Mouse (Mus musculus) naive thymus-derived CD4-positive, alpha-beta T cell, adult 2 months (primary cell): ENCODE results near the gene Mvd.

Experiments used
- DNase-seq: peaks from one replicate; pipeline ENCODE4 v3.0.0-alpha.2; 2011; ENCODE audit warnings: low read depth

Gene Mvd

DNA sequence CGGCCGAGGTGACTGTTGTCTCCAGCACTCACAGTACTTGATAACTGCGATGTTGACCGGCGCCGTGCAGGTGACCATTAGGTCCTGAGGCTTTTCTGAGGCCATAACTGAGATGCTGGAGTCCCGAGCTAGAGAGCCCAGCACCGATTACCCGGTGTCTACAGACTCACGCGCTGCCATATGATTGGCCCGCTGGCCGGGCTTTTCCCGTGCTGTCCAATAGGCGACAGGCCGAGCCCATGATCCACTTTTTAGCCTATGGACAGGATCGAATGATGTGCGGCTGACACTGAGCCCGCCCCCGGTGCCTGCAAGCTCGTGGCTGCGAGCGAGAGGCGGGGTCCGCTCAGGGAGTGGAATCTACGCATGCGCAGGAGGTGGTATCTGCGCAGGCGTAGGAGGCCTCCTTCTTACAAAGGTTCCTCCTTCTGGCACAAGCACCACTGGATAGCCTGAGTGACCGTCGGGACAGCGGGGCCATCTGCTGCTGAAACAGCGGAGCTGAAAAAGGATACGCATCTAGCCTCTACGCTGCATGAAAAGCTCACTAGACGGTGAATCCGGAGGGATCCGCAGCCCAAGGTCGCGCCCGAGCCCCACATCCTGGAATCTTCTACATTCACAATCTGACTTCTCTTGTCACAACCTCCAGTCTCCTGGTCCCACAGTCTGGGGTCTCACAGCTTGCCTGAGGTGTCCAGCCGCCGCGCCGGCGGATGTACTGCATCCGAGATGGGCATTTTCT, at the start of gene Mvd:
Mvd (minus strand) TSS at position 161 of the 745 bp plus-strand sequence.
- DNase-seq, result peak; percentile 99

DNA sequence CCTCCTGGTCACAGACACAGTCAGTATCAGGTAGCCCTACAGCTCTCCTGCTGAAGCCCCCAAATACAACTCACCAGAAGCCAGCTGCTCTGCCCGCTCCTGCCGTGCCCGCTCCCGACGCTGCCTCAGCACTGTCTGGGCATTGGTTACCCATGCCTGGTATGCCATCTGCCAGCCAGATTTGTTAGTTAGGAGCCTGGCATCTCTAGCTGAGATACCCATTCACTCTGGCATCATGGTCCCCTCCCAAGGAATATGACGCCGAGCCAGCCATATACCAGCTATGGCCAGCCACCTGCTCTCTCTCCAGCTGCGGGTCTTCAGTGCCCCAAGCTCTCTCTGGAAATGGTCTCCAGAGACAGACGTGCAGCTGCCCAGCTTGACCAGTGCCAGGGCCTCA, 45.2 kb upstream of the Mvd start:
- DNase-seq, result no peak

DNA sequence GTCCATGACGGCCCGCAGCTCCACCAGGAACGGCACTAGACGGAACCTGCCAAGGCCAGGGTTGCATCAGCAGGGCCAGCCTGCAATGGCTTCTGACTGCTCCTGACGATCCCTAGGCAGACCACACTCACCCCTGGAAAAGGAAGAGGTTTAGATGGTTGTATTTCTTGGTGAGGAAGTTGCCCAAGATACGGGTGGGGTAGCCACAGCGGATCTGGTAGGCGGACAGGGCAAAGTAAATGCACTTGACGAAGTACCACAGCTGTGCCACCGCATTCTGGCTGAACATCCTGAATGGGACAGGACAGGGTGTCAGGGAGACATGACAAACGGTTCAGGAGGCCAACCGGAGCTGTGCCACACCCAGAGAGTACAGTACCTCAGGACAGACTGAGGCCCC, 41.6 kb upstream of the Mvd start:
- no peak for DNase-seq

DNA sequence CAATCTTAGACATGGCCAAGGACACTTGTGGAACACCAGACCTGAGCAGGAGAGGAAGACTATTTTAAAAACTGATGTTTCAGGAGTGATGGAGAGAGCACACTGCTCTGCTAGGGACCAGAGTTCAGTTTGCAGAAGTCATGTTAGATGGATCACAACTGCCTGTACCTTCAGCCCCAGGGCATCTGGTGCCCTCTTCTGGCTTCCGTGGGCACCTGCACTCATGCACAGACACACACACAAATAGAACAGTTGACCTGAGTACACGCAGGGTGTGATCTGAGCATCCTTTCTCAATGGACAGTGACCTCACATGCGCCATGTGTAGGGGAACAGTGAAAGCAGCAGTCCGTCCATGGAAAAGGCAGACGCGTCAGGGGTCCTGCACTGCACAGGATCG, 40.7 kb upstream of the Mvd start:
- DNase-seq, result no peak

DNA sequence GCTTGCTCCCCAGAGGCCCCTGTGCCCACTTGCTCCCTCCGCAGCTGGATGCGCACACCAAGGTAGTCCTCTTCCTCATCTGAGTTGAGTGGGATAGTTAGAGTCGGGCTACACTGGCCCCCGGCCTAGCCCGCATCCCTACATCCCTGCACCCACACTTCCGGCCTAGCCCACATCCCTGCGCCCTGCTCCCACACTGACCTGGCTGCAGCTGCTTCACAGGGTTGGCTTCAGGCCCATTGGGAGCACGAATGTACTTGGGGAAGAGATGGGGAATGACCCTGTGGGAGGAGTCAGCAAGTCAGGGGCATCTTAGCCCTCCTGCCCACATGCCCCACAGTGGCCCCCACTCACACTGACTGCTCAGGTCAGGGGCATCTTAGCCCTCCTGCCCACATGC, 39.2 kb upstream of the Mvd start:
- no peak for DNase-seq

DNA sequence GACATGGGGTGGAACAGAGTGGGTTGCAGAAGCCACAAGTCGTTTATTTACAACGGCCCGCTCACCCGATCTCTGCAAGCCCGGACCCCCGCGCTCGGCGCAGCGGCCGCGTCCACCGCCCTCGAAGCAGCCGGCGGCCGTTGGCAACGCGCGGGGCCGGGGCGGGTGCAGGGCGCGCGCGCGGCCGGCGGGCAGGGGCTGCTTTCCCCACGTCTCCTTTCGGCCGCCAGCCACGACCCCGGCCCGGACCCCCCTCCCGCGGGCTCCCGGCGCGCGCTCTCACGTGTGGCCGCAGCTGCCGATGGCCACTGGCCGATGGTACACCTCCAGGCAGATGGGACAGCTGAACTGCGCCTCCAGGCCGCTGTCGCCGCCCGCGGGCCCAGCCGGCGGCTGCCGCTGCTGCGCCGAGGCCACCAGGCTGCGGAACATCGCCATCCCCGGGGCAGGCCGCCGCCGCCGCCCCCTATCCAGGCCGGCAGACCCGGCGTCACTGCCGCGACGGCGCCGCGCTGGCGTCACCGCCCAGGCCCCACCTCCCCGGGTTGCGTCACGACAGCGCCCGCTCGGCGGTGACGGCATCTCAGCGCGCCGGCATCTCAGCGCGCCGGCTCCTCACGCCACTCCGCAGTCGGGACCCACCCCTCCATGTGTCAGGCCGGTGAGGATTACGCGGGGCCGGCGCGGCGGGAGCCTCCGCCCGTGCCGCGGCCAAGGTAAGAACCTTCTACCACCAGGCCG, 32.5 kb upstream of the Mvd start, which contains the start of the genes Rnf166 and Ctu2:
Rnf166 (minus strand) TSS at position 485 of the 741 bp plus-strand sequence.
Ctu2 (plus strand) TSS at position 564 of the 741 bp plus-strand sequence.
- DNase-seq, result peak; percentile 95

DNA sequence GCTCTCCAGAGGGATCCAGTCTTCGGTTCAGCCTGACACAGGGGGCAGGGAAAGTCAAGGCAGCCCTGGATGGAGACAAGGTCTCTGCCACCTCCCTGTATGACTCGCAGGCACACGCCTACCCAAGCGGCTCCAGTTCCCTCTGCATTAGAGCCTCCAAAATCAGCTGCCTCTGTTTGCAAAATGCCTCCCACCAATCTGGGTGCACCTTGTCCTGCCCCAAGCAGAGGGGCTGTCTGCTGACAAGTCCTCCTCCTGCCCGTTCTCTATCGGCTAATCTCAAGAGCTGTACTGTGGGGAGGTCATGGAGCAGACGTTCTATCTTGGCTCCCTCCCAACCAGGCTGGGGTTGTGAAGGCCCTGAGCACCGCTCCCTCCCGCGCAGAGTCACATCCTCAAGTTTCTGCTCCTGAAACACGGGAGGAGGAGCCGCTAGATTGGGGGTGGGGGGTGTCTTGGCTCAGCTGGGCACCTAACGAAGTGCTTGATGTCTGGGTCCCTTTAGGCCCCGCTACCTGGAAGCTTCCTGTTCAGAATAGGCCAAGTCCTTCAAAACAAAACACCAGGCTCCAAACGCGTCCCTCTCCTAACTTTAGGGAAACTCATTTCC, 31.8 kb upstream of the Mvd start:
- peak; percentile 60 for DNase-seq

DNA sequence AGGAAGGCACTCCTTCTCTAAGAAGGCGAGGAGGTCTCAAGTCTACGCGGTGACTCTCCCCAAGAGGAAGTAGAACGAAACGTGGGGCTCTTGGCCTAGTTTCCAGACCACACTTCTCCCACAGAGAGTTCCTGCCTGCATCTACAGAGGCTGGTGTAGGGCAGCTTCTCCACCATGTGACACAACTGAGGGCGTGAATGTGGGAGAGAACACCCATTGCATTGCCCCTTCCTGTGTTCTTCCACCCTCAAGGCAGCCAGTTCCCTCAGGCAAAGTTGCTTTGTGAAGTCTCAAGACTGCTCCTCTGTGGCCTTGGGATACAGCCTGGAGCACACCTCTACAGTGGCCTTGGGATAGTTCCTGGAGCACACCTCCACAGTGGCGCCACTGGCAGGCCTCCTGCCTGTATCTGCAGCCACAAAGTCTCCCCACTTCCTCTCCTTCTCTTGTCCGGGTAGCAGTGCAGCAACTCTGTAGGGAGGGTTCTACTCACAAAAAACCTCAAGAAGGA, 30.7 kb upstream of the Mvd start:
- DNase-seq, result peak; percentile 69

DNA sequence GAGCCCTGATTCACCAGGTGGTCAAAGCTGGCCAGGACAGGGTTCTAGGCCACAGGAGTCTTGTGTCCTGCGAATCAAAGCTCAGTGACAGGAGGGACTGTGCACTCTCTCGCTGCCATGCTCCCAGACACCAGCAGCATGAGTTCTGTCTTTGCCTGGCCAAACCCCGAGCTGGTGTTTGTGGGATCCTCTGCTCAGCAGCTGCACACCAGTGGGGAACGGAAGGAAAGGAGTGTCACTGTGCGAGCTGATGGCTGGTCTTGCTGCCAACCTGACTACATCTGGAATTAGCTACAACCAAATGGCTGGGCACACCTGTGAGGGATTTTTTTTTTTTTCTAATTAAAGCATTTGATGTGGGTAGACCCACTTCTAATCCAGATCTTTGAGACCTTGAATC, 27.5 kb upstream of the Mvd start:
- DNase-seq, result peak; percentile 39

DNA sequence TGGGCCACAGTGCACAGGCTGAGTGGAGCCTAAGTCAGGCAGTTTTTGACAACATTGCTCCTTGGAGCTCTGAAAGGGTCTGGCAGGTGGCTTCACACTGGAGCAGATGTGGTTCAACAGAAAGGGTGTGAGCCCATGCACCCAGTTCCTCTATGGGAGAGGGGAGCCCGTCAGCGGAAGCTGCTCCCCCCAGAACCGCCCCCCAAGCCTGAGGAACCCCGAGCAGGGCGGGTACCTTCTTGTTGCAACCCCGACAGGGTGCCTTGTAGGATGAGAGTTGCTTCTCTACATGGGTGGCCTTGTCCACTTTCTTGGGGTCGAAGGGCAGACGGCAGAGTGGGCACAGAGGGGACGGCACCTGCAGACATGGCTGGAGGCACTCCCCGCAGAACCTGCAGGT, 26.7 kb upstream of the Mvd start:
- no peak for DNase-seq

DNA sequence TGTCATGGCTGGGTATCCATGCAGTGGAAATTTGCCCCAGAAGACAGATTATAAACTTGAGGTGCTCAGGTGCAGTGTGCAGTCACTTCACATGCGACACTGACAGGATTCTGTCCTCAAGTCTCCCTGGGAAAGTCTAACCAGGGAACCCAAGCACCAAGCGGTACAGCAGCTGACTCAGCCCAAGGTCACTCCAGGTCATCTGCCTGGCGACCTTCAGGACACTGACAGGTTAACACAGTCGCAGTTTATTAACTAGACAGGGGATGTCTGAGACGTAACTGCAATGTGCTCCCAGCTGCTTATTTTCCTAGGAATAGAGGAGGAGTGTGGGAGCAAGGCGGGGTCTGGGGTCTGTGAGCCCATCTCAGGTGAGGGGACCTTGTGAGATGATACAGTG, 26.2 kb upstream of the Mvd start:
- no peak for DNase-seq

DNA sequence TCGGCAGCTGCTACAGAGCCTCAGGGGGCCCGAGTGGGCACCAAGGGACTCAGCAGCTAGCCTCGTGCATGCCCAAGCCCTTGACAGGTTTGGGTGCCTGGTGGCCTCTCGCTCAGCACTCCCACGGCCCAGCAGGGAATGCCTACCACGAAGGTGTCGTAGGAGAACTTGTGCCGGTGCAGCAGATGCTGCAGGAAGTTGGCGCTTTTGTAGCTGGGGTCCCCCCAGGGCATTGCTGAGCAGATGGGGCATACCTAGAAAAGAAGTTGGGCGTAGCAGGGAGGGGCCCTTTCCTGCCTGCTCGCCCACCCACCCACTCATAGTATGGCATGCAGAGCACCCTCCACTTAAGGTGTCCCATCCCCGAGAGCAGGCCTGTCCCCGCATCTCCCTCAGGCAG, 24.6 kb upstream of the Mvd start:
- DNase-seq, result no peak

DNA sequence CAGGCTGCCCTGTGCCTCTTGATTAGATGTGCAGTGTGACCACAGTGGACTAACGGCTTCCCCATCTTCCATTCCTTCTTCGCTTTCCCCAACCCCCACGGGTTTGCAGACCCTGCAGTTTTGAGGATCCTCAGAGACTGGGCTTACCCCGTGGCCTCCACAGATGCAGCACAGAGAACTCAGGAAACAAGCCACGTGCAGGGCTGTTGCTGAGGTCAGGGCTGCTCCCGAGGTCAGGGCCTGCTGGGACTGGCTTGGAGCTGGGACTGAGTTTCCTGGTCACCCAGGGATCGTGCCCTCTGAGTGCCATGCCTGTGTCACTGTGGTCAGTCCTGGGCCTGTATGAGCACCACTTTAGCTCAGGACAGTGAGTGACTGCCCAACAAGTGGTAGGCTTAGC, 21.8 kb upstream of the Mvd start:
- DNase-seq, result no peak

DNA sequence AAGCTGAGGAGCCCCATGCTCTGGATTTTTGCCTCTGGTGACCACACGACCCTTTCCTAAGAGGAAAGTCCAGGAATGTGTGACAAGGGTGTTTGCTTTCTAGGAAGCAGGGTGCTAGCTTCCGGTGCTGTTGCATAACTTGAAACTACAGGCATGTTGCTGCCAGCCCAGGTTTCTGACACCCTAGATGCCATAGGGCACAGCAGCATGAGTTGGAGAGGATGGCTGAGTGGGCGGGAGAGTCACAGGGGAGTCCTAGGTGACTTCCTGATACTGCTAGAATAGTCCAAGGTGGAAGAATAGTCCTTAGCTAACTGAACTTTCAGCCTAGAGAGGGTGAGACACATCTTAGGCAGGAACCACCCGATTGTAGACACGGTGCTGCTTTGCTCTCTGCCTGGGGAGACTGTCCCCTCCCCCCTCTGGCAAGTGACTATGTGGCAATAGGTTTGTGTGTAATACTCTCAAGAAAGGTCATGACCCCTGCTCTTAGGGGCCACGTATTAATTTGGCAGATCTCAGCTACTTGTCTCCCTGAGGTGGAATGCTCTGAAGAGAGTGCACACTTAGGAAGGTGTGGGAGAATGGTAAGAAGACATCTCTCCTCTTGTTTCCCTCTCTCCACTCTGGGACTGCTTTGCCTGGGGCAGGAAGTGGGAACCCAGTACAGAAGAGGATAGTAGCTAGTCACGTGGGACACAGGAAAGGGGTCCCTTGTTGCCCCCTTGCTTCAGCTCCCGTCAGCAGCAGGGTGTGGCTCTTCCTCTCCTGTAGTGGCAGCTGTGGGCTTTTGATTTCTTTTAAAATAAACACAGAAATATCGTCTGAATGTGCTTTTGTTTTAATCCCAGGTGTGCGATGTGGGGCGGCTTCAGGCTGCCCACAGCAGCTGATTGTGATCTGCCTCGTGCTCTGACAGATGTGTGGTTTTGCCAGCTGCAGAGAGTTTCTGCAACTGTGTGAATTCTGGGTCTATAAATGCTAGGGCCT, 20.7 kb upstream of the Mvd start:
- DNase-seq, result peak; percentile 64

DNA sequence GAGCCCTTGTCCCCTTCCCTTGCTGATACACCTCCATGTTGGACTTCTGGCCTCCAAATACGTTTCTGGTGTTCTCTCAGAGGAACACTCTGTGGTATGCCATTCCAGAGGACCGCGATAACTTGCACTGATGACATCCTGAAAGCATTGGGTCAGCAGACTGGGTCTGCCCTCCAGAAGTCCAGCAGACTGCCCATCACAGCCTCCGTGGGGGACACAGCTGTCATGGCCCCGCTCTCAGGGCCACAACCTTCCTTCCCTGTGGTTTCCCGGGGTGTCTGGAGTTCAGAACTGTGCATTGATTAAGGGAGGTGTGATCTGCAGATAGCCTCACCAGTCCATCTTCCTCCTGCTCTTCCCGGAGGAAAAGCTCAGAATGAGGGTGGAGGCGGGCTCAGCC, 19.3 kb upstream of the Mvd start:
- no peak for DNase-seq

DNA sequence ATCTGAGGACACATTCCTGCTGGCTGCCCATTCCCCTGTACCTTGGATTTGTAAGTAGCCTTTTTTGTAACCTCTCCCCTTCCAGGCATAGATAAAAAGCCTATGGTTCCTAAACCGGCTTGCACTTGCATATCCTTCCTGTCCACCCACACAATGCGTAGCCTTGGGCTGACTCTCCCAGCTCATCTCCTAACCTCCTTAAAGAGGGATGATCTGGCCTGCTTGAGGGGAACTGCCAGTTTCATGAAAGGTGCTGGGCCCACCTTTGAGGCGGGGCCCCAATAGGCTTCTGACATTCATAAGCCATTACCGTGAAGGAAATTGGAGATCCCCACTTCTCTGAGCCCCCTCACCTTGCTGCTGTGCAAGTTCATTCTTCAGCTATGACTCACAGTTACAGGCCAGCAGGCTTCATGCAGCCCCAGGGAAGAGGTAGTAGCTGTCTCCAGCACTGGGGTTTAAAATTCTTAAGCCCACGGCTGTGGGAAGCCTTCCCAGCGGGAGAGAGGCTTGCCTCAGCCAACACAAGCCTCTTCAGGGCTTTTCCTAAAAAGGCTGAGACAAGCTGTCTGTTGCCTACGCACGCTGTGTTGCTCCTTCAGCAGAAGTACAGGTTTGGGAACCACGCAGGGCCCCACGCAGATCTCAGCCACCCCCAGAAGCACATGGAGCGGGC, 18.4 kb upstream of the Mvd start:
- peak; percentile 33 for DNase-seq

DNA sequence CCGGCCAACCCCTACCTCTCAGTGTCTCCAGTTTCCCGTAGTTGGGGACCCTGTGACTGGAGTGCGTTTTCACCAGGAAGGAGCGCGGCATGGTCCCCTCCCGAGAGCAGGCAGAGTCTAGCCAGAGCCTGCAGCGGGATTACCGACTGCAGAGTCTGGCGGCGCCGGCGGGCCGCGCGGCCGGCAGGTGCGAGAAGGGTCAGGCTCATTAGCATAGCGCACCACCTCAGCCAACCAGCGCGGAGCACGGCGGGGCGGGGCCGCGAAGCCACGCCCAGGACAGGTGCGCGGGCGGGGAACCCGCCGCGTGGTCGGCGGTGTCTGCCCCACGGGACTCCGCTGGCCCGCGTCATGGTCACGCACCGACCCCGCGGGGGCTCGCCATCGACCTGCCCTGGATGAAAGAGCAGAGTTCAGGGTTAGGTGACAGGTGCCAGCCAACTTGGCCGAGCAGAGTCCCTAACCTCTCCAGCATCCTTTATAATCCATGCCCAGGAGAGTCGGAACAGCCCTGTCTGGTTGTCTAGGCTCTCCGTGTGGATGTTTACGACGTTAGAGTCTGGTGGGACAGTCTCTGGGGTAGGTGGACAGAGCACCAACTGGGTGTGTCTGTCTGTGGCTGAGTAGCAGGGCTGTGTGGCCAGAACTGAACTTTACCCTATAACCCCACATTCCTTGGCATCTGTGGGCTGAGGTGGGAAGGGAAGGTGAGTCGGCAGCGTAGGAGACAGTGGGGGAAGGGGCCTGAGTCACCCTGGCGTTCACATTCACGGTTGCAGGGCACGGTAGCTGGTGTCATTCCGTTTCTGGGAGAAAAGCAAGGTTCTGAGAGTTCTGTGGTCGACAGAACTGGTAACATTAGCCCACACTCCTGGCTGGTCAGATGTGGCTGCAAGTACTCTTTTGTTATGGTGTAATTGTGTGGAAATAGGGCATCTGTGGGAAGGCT, 17.6 kb upstream of the Mvd start, which contains the start of gene Snai3:
Snai3 (minus strand) TSS at position 210 of the 949 bp plus-strand sequence.
- DNase-seq, result peak; percentile 70

DNA sequence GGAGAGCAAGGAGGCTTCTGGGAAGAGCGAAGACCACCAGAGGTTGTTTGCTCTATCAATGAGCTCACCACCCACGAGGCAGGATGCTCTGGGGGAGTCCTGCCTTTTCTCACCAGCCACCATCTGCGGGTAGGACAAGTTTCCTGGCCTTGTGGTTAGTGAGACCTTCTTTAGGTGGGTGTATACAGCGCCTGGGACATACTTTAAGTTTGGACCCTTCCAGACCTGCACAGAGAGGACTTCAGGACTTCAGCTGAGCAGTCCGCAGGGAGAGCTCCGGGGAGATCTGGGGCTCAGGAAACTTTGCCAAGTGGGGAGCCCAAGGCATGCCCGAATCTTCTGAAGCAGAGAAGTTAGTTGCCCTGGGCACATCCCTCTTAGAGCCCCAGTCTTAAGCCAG, 16.8 kb upstream of the Mvd start:
- DNase-seq, result peak; percentile 56

DNA sequence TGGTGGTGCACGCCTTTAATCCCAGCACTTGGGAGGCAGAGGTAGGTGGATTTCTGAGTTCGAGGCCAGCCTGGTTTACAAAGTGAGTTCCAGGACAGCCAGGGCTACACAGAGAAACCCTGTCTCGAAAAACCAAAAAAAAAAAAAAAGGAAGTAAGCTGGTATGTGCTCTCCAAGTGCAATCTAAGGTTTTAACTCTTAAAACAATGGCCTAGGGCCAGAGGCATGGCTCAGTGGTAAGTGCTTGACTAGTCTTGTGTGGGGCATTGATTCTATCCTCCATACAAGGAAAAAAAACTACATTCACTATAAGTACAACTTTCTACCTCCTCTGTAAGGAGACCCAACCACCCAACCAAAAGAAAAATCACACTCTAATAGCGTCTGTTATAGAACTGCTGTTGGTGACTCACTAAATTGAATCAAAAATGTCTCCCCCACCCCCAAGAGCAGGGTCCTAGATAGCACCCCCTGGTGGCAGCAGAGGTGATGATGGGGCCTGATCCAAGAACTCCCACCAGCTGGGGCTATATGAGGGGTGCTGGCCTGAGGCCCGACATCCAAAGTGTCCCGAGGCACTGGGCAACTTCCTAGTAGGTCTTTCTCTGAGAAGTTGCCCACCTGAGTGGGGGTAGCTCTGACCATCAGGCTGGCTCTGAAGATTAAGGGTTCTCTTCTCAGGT, 16.1 kb upstream of the Mvd start:
- peak; percentile 66 for DNase-seq
